Mouse (Mus musculus) spleen, adult 2 months (tissue): ENCODE measurements around the gene Nap1l2. TPM values are rescaled to one million over a fixed set of nuclear protein-coding genes. Genes with fewer than 3 reads are reported as not detected.

Experiments
- DNase-seq, 2 experiments: peaks; one replicate each; pipeline versions ENCODE4 v3.0.0 to v3.0.0-alpha.2; 2012 to 2021; ENCODE audit warnings: low spot score in 2 of 2, low read depth in 1 of 2
- H3K27ac ChIP-seq: fragments of 200-500 bp; 2 replicates; pipeline ENCODE4 v1.5.1; 2012; ENCODE audit warnings: low read length, inconsistent platforms; ENCODE audit not compliant: insufficient read depth
- H3K27me3 ChIP-seq: fragments of 200-500 bp; 2 replicates; pipeline ENCODE4 v1.6.1; 2012; ENCODE audit warnings: mild to moderate bottlenecking, moderate library complexity, low read length, inconsistent platforms; ENCODE audit not compliant: control insufficient read depth, insufficient read depth
- H3K36me3 ChIP-seq: fragments of 200-500 bp; 2 replicates; pipeline ENCODE4 v1.6.1; 2012; ENCODE audit warnings: mild to moderate bottlenecking, low read length, inconsistent platforms; ENCODE audit not compliant: control insufficient read depth, insufficient read depth
- H3K4me1 ChIP-seq: fragments of 200-500 bp; 2 replicates; pipeline ENCODE4 v1.6.1; 2011; ENCODE audit warnings: inconsistent platforms; ENCODE audit not compliant: control insufficient read depth, insufficient read depth, insufficient read length
- H3K4me3 ChIP-seq: fragments of 200-500 bp; 2 replicates; pipeline ENCODE4 v1.5.1; 2011; ENCODE audit warnings: mild to moderate bottlenecking, inconsistent platforms; ENCODE audit not compliant: insufficient read depth, insufficient read length; ENCODE audit errors: extremely low read depth
- CTCF ChIP-seq: fragments of 200-500 bp; IDR thresholded peaks from 2 replicates; pipeline ENCODE4 v1.5.1; 2011; ENCODE audit warnings: mild to moderate bottlenecking, inconsistent platforms; ENCODE audit not compliant: insufficient read depth, insufficient read length, insufficient replicate concordance; ENCODE audit errors: extremely low read depth
- POLR2A ChIP-seq: fragments of 200-500 bp; IDR thresholded peaks from 2 replicates; pipeline ENCODE4 v1.6.1; 2011; ENCODE audit warnings: low read depth, low read length, inconsistent platforms
- WGBS: fragments of 180-500 bp; shearing (Covaris S2); methylation state at CpG from one replicate; pipeline ENCODE4 v1.1.7; 2018; 5-methylcytosine and 5-hydroxymethylcytosine counted together
- polyA plus RNA-seq: library from polyadenylated mRNA; depleted of rRNA; stranded (reverse); fragments of >200 nt; gene quantifications from 2 replicates; pipeline ENCODE4 v1.2.3, GENCODE M21; 2012; rRNA removed

The Nap1l2 gene
- polyA plus RNA-seq, 1 experiment: not detected

- TF ChIP-seq CTCF (no peak), POLR2A (no peak)
- Histone ChIP-seq H3K27ac (no peak overlapping the region), H3K36me3 (no peaks in the 10 kb centered on the region), H3K4me3 (no peak overlapping the region), H3K27me3 (no peaks in the 10 kb centered on the region), H3K4me1 (no peaks in the 10 kb centered on the region)
- DNase-seq: no peak
- WGBS: 53% methylated on average over 1 of the region's 1 CpGs
Observed at GRCm38 (mm10) chrX:103156134-103156533, 30.3 kb downstream of the Nap1l2 start.

GRCm38 (mm10) chrX:103138549-103138948 lies 47.9 kb downstream of the Nap1l2 start:
- TF ChIP-seq POLR2A: no peak
- no peak for TF ChIP-seq CTCF
- no peaks in the 10 kb centered on the region for H3K27me3 ChIP-seq
- H3K4me3 ChIP-seq: no peak overlapping the region
- no peak overlapping the region for H3K27ac ChIP-seq
- H3K36me3 ChIP-seq: no peaks in the 10 kb centered on the region
- whole genome bisulfite sequencing: 75% methylated on average over 3 of the region's 3 CpGs
- no peaks in the 10 kb centered on the region for H3K4me1 ChIP-seq
- DNase-seq: no peak

Other genes starting within 250 kb of the Nap1l2 start
- gene Cdx4, start 134.8 kb upstream of the Nap1l2 start, polyA plus RNA-seq: not detected in 2 replicates
- 0.09 and 0.12 TPM in 2 replicates for gene Chic1, start 169.8 kb upstream of the Nap1l2 start, polyA plus RNA-seq
- gene Tsx, start 227.8 kb upstream of the Nap1l2 start, polyA plus RNA-seq: not detected in 2 replicates
- not detected in 2 replicates for gene Gm26992, start 235.4 kb upstream of the Nap1l2 start, polyA plus RNA-seq